Mouse (Mus musculus) kidney, adult 2 months (tissue): ENCODE measurements at regions not wholly inside any gene's neighbourhood (a gene's known extent, or its start where the extent isn't known, plus 50 kb on each side); places are given as distances from the start of the nearest gene placed in this dataset.
A peak's percentile ranks its signal among the peaks of the same experiment; 100 is the strongest.

Source experiments
- DNase-seq: peaks from one replicate; pipeline ENCODE4 v3.0.0; 2021
- H3K27ac ChIP-seq: fragments of 200-500 bp; 2 replicates; pipeline ENCODE4 v1.5.1; 2012; ENCODE audit warnings: low read depth, low read length, control low read depth, inconsistent platforms; ENCODE audit not compliant: insufficient read depth
- H3K27me3 ChIP-seq: fragments of 200-500 bp; replicated peaks from 2 replicates; pipeline ENCODE4 v1.6.1; 2012; ENCODE audit warnings: mild to moderate bottlenecking, moderate library complexity, low read length, inconsistent platforms; ENCODE audit not compliant: control insufficient read depth, insufficient read depth
- H3K36me3 ChIP-seq: fragments of 200-500 bp; 2 replicates; pipeline ENCODE4 v1.6.1; 2012; ENCODE audit warnings: mild to moderate bottlenecking, moderate library complexity, low read length, inconsistent platforms; ENCODE audit not compliant: control insufficient read depth, insufficient read depth
- H3K4me1 ChIP-seq: fragments of 200-500 bp; 2 replicates; pipeline ENCODE4 v1.6.1; 2011; ENCODE audit warnings: low read length; ENCODE audit not compliant: control insufficient read depth, insufficient read depth
- H3K4me3 ChIP-seq: fragments of 200-500 bp; 2 replicates; pipeline ENCODE4 v1.5.1; 2011; ENCODE audit warnings: mild to moderate bottlenecking, low read depth, low read length, control low read depth; ENCODE audit not compliant: insufficient read depth
- CTCF ChIP-seq: fragments of 200-500 bp; conservative IDR thresholded peaks from 2 replicates; pipeline ENCODE4 v1.5.1; 2011; ENCODE audit warnings: low read depth, mild to moderate bottlenecking, control low read depth, low read length, moderate library complexity, mixed read lengths; ENCODE audit not compliant: insufficient read depth, insufficient read length
- POLR2A ChIP-seq: fragments of 200-500 bp; IDR thresholded peaks from one replicate; pipeline ENCODE4 v1.6.1; 2011; ENCODE audit warnings: low read depth, low read length, control low read depth
- WGBS: fragments of 180-500 bp; shearing (Covaris S2); methylation state at CpG from one replicate; pipeline ENCODE4 v1.1.7; 2018; 5-methylcytosine and 5-hydroxymethylcytosine counted together

GRCm38 (mm10) chr11:17546286-17546685, 288.9 kb downstream of the C1d start:
- peak; percentile 11 for DNase-seq
- Histone ChIP-seq H3K27me3 (no peaks in the 10 kb centered on the region), H3K4me1 (no peaks in the 10 kb centered on the region), H3K4me3 (no peak overlapping the region), H3K36me3 (no peaks in the 10 kb centered on the region), H3K27ac (no peak overlapping the region)
- TF ChIP-seq CTCF (no peak), POLR2A (no peak)

- H3K27ac ChIP-seq: no peak overlapping the region
- 92% methylated on average over 5 of the region's 5 CpGs for WGBS
- DNase-seq: no peak
These were observed 291.8 kb downstream of the C1d start for GRCm38 (mm10) chr11:17549148-17549547.

GRCm38 (mm10) chr11:17555276-17555675, 297.9 kb downstream of the C1d start:
- Histone ChIP-seq H3K4me3 (no peak overlapping the region), H3K27ac (no peak overlapping the region), H3K36me3 (no peaks in the 10 kb centered on the region), H3K4me1 (no peaks in the 10 kb centered on the region), H3K27me3 (no peaks in the 10 kb centered on the region)
- WGBS: 65% methylated on average over 3 of the region's 3 CpGs
- no peak for TF ChIP-seq CTCF
- TF ChIP-seq POLR2A: no peak
- no peak for DNase-seq

More at GRCm38 (mm10) chr11:17549148-17549547, 291.8 kb downstream of the C1d start:
- no peak for TF ChIP-seq POLR2A
- no peak for TF ChIP-seq CTCF
- no peaks in the 10 kb centered on the region for H3K4me1 ChIP-seq
- H3K36me3 ChIP-seq: no peaks in the 10 kb centered on the region
- no peak overlapping the region for H3K4me3 ChIP-seq
- no peaks in the 10 kb centered on the region for H3K27me3 ChIP-seq

GRCm38 (mm10) chr11:17591780-17592487, 334.6 kb downstream of the C1d start:
- 74% methylated on average over 3 of the region's 3 CpGs for WGBS
- TF ChIP-seq POLR2A (no peak), CTCF (no peak)
- DNase-seq: no peak
- Histone ChIP-seq H3K36me3 (no peaks in the 10 kb centered on the region), H3K27me3 (no peaks in the 10 kb centered on the region), H3K27ac (no peak overlapping the region), H3K4me1 (no peaks in the 10 kb centered on the region), H3K4me3 (no peak overlapping the region)

- no peaks in the 10 kb centered on the region for H3K4me1 ChIP-seq
- no peak overlapping the region for H3K27ac ChIP-seq
- H3K4me3 ChIP-seq: no peak overlapping the region
- H3K27me3 ChIP-seq: no peaks in the 10 kb centered on the region
- WGBS: 67% methylated on average over 6 of the region's 6 CpGs
- TF ChIP-seq CTCF (no peak), POLR2A (no peak)
- H3K36me3 ChIP-seq: no peaks in the 10 kb centered on the region
- peak; percentile 32 for DNase-seq
These were observed 346.5 kb downstream of the C1d start for GRCm38 (mm10) chr11:17603726-17604493.

GRCm38 (mm10) chr11:17620462-17621248, 333.0 kb downstream of the Etaa1 start:
- Histone ChIP-seq H3K36me3 (no peaks in the 10 kb centered on the region), H3K4me1 (no peaks in the 10 kb centered on the region), H3K4me3 (no peak overlapping the region), H3K27me3 (no peaks in the 10 kb centered on the region), H3K27ac (no peak overlapping the region)
- no peak for DNase-seq
- 49% methylated on average over 3 of the region's 3 CpGs for WGBS
- no peak for TF ChIP-seq POLR2A
- TF ChIP-seq CTCF: no peak
